Mouse (Mus musculus) cerebellum, adult (tissue): ENCODE results near the gene Ppp4r1.
A peak's percentile ranks its signal among the peaks of the same experiment; 100 is the strongest.

ENCODE experiments used
- ATAC-seq: cut with Nextera tagmentation; 2 replicates; pipeline ENCODE4 v1.9.2; 2017; ENCODE audit warnings: mild to moderate bottlenecking, moderate library complexity, mixed read lengths; ENCODE audit not compliant: insufficient number of reproducible peaks, low FRiP score, low TSS enrichment

Gene Ppp4r1

DNA sequence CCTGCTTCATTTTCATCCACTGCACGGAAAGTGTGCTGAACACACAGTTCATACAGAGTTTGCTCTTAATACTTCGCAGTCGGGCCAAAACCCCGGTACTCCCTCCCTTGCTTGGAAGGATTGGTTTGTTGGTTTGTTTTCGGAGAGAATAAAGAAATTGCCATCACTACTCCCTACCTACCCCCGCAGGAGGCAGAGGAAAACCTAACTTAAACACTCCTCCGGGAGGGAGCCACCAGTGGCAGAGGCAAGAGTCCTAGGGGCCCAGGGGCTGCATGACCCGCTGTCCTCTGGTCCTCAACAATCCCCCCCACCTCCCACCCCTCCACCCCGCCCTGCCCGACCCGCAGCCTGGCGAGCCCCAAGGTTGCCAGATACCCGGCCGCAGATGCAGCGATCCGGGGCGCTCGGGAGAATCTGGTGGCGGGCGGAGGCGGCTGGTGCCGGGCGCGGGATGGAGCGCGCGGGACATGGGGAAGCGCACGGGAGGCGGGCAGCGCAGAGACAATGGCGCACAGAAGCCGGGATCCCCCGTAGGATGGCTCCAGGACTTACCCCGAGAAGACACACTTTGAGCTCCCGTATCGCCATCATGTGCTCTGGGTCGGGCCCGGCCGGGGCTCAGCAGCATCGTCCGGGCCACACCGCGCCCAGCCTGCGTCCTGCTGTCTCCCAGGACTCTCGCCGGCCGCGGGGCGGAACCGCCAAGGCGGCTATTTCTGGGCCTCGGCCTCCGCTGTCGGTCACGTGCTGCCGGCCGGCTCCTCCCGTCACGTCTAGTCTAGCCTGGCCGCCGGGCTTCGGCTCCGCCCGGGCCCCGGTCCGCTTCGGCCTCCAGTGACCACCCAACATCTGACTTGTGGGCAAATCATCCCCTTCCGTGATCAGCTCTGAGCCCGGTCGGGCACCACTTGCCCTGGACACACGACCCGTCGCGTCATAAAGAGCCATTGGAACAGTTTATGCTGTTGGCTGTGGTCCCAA, 10.1 kb upstream of the Ppp4r1 start, which contains the start of gene Rab31:
Gene Rab31, minus strand, starts transcription at position 802 of the 984 bp plus-strand sequence.
- peak; percentile 81 for ATAC-seq

DNA sequence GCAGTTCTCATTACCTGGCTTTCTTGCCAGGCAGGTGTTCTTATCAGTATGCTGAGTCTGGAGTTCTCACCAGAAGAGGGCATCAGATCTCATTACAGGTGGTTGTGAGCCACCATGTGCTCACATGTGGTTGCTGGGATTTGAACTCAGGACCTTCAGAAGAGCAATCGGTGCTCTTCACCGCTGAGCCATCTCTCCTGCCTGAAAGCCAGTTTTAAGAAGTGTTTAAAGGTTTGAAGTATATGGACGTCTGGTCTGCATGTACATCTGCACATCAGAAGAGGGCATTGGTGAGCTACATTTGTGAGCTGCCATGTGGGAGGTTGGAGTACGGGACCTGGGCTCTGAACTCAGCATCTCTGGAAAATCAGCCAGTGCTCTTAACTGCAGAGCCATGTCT, 8.8 kb upstream of the Ppp4r1 start:
- ATAC-seq, result no peak

DNA sequence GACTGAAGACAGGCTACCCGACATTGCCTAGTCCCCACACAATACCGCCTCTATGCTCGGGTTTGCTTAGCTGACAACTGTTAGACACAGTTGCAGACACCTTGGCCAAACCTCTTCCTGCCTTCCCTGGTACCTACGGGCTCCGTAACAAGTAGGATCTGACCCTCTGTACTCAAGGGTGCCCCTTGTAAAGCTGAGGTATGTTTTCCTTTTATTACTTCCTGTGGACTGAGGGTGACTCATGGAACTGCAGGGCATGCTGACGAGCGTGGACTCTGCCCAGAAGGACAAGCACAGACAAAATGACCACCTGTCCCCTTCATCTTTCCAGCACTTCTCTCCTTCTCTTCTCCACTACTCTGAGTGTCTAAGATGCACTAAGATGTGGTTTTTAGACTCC, 7.9 kb upstream of the Ppp4r1 start:
- no peak for ATAC-seq

DNA sequence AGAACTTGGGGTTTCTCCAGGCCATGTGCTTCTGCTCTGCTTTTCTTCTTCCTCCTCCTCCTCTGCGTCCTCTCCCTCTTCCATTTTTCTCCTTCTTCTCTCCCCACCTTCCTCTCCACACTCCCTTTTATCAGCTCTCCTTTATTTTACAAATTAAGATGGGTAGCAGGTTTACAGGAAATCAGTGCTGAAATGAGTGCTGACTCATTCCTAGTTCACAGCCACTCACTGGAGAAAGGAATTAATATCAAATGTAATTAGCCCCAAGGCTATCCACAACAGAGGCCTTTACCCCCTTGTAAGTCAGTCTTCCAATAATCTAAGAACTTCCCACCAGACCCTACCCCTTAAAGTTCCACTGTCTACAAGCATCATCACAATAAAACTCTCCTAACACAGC, 6.1 kb upstream of the Ppp4r1 start:
- no peak for ATAC-seq

DNA sequence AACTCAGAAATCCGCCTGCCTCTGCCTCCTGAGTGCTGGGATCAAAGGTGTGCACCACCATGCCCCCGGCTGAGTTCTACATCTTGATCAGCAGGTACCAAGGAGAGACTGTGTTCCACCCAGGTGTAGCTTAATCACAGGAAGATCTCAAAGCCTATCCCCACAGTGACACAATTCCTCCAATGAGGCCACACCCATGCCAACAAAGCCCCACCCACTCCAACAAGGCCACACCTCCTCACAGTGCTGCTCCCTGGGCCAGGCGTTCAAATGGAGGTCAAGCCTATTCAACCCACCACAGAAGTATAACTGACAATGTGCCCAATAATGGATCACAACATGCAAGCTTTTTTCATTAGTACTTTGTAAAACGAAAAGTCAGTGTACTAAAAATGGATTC, 4.9 kb upstream of the Ppp4r1 start:
- no peak for ATAC-seq

- no peak for ATAC-seq
These were observed 1.4 kb upstream of the Ppp4r1 start for GRCm38 (mm10) chr17:65780970-65781369.

DNA sequence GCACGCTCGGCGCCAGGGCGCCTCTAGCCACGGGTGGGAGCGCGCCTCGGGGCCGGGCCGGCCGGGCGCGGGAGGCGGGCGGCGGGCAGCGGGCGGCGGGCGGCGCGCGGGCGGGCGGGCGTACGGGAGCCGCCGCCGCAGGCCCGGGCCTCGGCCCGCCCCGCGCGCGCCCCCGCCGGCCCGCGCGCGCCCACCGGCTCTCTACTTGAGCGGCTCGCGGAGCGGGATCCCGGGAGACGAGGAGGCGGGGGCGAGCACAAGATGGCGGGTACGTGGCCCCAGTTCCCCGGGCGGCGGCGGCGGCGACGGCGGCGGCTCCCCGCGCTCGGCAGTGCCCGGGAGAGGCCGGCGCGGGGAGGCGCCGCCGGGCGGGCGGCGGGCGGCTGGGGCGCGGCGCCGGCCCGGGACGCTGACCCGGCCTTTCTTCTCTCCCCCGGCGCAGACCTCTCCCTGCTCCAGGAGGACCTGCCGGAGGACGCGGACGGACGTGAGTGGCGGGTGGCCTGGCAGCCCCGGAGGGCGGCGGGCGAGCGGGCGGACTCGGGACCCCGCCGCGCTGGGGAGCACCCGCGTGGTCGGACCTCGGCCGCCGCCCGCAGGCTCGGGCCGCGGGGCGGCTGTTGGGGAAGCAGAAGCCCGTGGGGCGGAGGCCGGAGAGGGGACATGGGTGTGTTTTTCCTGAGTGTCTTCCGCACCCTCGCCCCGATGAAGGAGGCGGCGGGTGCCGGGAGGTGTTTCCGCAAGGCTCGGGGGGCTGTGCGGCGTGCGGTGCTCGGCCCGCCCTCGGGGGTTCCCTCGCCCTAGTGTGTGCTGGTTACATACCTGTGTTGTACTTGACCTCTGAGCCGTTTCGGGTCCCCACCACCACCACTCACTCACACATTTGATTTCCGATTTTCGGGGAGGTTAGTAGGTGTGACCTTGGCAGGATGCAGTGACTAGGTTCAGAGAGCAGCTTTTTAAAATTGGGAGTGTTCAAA, 1.1 kb downstream of the Ppp4r1 start:
- ATAC-seq, result peak; percentile 53

DNA sequence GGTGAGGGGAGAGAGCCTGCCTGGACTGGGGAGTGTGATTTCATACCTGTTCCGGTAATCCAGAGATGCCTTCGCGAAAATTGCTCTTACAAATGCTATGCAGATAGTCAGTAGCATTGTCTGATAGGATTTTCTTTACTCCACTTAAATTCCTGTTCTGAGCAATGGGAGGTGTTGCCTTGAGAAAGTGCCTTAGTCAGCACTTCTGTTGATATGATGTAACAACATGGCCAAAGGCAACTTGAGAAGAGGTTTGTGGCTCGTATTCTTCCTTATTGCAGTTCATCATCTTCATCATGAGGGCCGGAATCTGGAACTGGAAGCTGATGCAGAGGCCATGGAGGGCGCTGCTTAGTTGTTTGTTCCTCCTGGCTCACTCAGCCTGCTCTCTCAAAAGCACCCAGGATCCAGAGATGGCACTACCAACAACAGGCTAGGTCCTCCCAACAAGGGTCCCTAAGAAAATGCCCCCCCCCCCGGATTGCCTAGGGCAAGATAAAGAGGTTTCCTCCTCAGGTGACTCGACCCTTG, 2.3 kb downstream of the Ppp4r1 start:
- ATAC-seq, result no peak

DNA sequence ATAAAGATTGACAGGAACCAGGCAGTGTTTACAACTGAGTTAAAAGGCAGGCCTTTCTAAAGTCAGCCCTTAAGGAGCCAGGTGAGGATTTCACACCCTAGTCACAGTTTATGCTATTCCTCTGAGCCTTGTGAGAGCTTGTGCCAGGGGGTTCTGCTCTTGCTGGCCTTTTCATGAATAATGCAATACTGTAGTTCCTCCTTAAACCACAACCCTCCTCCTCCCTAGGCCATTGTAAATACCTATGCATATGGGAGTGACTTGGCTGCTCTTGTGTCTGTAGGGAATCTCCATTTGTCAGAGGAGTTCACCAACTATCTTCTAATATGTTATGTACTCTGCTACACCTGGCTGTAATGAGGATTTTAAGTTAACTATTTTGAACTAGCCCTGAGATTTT, 3.3 kb downstream of the Ppp4r1 start:
- ATAC-seq, result no peak

DNA sequence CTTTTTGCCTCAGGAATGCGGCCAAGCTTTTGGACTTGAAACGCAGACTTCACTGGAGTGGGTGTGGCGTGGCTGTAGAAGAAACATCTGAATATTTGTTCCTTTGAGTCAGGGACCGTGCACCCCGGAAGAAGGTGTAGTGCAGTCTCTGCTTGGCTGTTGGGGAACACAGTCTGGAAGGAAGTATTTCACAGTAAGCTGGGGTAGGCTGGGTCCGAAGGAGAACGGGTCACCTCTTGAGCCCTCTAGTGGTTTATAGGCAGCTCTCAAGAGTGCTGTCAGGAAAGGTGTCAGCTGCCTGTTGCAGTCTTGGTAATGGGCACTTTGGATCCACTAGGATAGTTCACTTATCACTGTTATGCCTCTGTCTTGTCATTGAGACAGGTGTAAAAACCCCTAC, 3.9 kb downstream of the Ppp4r1 start:
- no peak for ATAC-seq

GRCm38 (mm10) chr17:65787261-65787660, 4.9 kb downstream of the Ppp4r1 start:
- ATAC-seq, result no peak

DNA sequence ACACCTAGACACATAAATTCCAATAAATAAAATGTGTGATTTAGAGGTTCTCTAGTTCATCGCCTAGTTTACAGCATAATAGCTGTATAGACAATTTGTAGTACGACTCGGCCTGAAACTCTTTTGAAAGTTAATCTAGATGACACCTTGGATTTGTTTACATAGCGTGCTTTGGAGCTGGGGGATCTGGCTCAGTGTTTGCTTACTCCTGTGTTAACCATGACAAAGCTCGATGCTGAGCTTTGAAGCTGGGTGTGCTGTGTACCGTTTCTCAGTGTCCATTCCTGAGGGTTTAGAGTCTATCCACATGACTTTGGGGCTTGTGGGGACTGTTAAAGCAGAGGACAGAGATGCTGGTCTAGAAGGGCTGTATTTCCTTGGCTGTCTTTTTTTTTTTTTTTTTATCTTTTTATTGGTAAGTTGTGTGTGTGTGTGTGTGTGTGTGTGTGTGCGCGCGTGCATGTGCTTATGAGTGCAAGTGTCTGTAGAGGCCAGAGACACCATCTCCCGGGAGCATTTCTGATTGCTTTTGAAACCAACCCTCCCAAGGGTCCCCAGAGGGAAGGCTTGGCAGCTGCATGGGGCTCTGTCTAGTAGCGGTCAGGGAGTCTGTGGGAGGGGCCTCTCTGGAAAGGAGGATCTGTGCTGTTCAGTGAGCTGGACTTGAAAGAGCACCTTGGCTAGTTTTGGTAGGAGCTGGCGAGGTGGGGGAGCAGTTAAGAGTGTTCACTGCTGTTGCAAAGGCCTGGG, 6.3 kb downstream of the Ppp4r1 start:
- no peak for ATAC-seq

- no peak for ATAC-seq
These were observed 7.2 kb downstream of the Ppp4r1 start for GRCm38 (mm10) chr17:65789576-65789975.

- ATAC-seq, result no peak
These were observed 8.8 kb downstream of the Ppp4r1 start for GRCm38 (mm10) chr17:65791161-65791560.

DNA sequence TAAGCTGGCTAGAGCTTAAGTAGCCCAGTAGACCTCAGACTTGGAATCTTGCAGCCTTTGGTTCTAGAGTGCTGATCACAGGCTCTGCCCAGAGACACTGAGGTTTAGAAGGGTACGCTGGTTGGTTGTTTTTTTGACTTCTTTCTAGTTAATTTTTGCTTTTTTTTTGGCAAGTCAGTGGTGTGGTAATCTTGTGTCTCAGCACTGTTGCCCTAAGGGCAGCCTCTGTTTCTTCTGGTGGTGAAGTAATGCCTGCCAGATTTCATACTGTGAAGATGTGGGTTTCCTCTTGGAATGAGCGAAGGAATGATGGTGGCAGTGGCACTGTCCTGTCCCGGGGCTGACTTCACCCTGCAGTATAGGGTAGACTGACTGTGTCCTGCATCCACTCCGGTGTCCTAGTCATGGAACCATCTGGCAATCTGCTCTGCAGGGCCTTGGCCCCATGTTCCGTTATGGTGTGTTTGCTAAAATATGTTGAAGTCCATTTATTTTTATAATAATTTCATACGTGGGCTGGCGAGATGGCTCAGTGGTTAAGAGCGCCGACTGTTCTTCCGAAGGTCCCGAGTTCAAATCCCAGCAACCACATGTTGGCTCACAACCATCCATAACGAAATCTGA, 11.0 kb downstream of the Ppp4r1 start:
- no peak for ATAC-seq

GRCm38 (mm10) chr17:65794096-65794850, 11.9 kb downstream of the Ppp4r1 start:
- no peak for ATAC-seq

GRCm38 (mm10) chr17:65796056-65796455, 13.7 kb downstream of the Ppp4r1 start:
- no peak for ATAC-seq

- no peak for ATAC-seq
These were observed 16.1 kb downstream of the Ppp4r1 start for GRCm38 (mm10) chr17:65798446-65798845.

- no peak for ATAC-seq
These were observed 17.0 kb downstream of the Ppp4r1 start for GRCm38 (mm10) chr17:65799353-65799752.
